Mouse (Mus musculus): ENCODE results near the gene Tax1bp3. TPM values are rescaled to one million over a fixed set of nuclear protein-coding genes. Genes with fewer than 3 reads are reported as not detected.

The Tax1bp3 gene
- total and polyA plus RNA-seq, 2 experiments from 2014 or later = 52.2 to 122 TPM

DNA sequence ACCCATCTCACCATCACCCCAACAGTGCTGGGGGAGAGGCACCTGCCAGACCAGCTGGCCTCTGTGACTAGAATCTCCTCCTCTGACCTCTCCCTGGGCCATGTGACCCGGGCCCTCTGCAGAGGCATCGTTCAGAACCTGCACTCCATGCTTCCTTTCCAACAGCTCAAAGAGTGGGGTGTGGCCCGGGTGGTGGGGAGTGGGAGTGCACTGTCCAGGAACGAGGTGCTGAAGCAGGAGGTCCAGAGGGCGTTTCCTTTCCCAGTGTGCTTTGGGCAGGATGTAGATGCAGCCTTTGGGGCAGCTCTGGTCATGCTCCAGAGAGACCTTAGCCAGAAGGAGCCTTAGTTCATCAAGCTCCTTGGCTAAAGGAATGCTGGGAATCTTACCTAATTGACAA is 46.0 kb downstream of the Tax1bp3 start:
- Histone ChIP-seq H3K9me3 (ENCODE audit: low read length) (no peaks in the 10 kb centered on the region), H3K4me3 (ENCODE audit: low read depth, low read length) (no peak overlapping the region), H3K36me3 (ENCODE audit: insufficient read depth) (no peaks in the 10 kb centered on the region), H3K9ac (no peak overlapping the region), H3K4me2 (ENCODE audit: low read depth) (no peak overlapping the region), H3K27me3 (ENCODE audit: insufficient read depth, low read length) (no peaks in the 10 kb centered on the region), H3K4me1 (ENCODE audit: insufficient read depth) (no peaks in the 10 kb centered on the region), H3K27ac (ENCODE audit: low read depth, low read length) (no peak overlapping the region)
- ATAC-seq (no peak), DNase-seq (no peak)
- 42% methylated on average over 5 of the region's 5 CpGs for WGBS
- TF ChIP-seq CTCF (IDR thresholded peaks at IDR 0.05; ENCODE audit: low read depth) = no peak

DNA sequence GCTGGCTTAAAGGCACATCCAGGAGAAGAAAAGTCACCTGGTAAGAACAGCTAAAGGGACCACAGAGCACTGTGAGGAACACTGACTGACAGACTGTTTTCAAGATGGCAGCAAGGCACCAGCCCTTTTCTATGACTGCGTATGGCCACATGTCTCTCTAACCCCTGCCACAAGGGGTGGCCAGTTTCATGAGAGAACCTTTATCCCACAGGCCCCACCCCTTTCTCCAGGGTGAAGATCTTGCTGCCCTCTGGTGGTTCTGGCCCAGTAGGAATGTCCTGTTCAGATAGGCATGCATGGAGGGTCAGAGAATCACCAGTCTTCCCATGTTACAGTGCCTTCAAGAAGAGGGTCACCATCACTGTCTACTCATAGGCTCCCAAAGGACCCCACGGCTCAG is 47.1 kb downstream of the Tax1bp3 start:
- H3K4me2 ChIP-seq (ENCODE audit: low read depth) = no peak overlapping the region
- H3K4me1 ChIP-seq (ENCODE audit: insufficient read depth) = no peaks in the 10 kb centered on the region
- no peaks in the 10 kb centered on the region for H3K36me3 ChIP-seq (ENCODE audit: insufficient read depth)
- H3K4me3 ChIP-seq (ENCODE audit: low read depth, low read length) = no peak overlapping the region
- no peak overlapping the region for H3K27ac ChIP-seq (ENCODE audit: low read depth, low read length)
- H3K9ac ChIP-seq = no peak overlapping the region
- no peaks in the 10 kb centered on the region for H3K9me3 ChIP-seq (ENCODE audit: low read length)
- WGBS = 67% methylated on average over 2 of the region's 2 CpGs
- no peak for DNase-seq
- ATAC-seq = no peak
- no peaks in the 10 kb centered on the region for H3K27me3 ChIP-seq (ENCODE audit: insufficient read depth, low read length)
- TF ChIP-seq CTCF (IDR thresholded peaks at IDR 0.05; ENCODE audit: low read depth) = 0 out of 2 replicates have a peak, but pooled peaks have one; percentile 16

DNA sequence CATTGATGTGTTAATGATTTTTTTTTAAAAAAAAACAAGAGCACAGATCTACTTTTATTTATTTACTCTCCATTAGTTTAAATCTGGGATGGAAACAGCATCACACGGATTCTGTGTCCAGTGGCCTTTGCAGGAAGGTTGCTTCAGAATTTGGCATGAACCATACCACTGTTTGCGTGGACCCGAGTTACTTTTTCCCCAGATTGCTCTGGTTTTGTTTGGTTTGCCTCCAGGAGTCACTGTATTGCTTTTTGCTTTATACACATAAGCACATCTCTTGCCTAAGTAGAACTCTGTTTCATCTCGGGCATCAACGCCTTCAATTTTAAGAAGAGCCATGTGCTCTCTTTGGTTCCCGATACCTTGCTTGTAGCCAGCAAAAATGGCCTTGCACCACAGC is 49.0 kb downstream of the Tax1bp3 start:
- DNase-seq = no peak
- no peak overlapping the region for H3K4me3 ChIP-seq (ENCODE audit: low read depth, low read length)
- no peak overlapping the region for H3K27ac ChIP-seq (ENCODE audit: low read depth, low read length)
- no peak for ATAC-seq
- H3K9ac ChIP-seq = no peak overlapping the region
- no peaks in the 10 kb centered on the region for H3K4me1 ChIP-seq (ENCODE audit: insufficient read depth)
- H3K27me3 ChIP-seq (ENCODE audit: insufficient read depth, low read length) = no peaks in the 10 kb centered on the region
- TF ChIP-seq CTCF (IDR thresholded peaks at IDR 0.05; ENCODE audit: low read depth) = no peak
- no peaks in the 10 kb centered on the region for H3K36me3 ChIP-seq (ENCODE audit: insufficient read depth)
- 90% methylated on average over 6 of the region's 6 CpGs for WGBS
- no peak overlapping the region for H3K4me2 ChIP-seq (ENCODE audit: low read depth)
- no peaks in the 10 kb centered on the region for H3K9me3 ChIP-seq (ENCODE audit: low read length)

DNA sequence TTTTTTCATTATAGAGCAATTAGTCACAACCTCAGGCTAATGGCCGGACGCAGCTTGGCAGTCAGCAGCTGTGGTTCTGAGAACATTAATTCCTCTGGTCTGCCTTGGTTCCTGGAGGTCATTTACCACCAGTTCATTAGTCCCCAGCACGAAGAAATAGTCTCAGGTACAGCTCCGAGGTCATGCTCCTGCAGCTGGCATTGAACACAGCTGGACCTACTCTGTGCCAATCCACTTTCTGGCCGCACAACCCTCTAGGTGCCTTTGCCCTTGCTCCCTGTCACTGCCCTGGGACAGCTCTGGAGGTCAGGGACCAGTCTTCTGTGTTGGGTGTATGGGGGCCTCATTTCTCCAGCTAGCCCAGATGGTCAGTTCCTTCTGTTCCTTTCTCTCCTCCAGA is 52.0 kb downstream of the Tax1bp3 start:
- H3K4me3 ChIP-seq (ENCODE audit: low read depth, low read length) = no peak overlapping the region
- no peaks in the 10 kb centered on the region for H3K36me3 ChIP-seq (ENCODE audit: insufficient read depth)
- TF ChIP-seq CTCF (IDR thresholded peaks at IDR 0.05; ENCODE audit: low read depth) = no peak
- DNase-seq = no peak
- 82% methylated on average over 5 of the region's 5 CpGs for WGBS
- no peak overlapping the region for H3K27ac ChIP-seq (ENCODE audit: low read depth, low read length)
- no peaks in the 10 kb centered on the region for H3K9me3 ChIP-seq (ENCODE audit: low read length)
- no peak overlapping the region for H3K4me2 ChIP-seq (ENCODE audit: low read depth)
- H3K9ac ChIP-seq = no peak overlapping the region
- no peaks in the 10 kb centered on the region for H3K27me3 ChIP-seq (ENCODE audit: insufficient read depth, low read length)
- ATAC-seq = no peak
- H3K4me1 ChIP-seq (ENCODE audit: insufficient read depth) = no peaks in the 10 kb centered on the region

DNA sequence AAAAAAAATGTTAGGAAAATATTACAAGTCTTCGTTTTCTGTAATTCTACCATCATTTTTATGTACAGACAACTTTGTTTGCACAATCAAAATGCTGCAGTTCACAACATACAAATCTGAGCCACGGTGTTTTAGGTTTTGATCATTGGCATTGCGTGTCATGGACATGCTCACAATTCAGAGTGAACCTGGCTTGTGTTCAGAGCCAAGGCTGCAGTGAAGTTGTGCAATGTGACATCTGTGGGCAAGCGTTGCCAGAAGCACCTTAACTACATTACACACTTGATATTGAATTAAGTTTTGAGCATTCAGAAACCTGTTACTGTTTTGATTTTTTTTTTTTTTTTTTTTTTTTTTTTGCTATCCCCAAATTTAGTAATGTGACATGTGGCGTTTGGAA is 53.2 kb downstream of the Tax1bp3 start:
- H3K4me1 ChIP-seq (ENCODE audit: insufficient read depth) = no peaks in the 10 kb centered on the region
- H3K36me3 ChIP-seq (ENCODE audit: insufficient read depth) = no peaks in the 10 kb centered on the region
- no peak overlapping the region for H3K27ac ChIP-seq (ENCODE audit: low read depth, low read length)
- no peaks in the 10 kb centered on the region for H3K27me3 ChIP-seq (ENCODE audit: insufficient read depth, low read length)
- no peak overlapping the region for H3K4me2 ChIP-seq (ENCODE audit: low read depth)
- no peak for DNase-seq
- no peaks in the 10 kb centered on the region for H3K9me3 ChIP-seq (ENCODE audit: low read length)
- ATAC-seq = no peak
- H3K9ac ChIP-seq = no peak overlapping the region
- TF ChIP-seq CTCF (IDR thresholded peaks at IDR 0.05; ENCODE audit: low read depth) = no peak
- 88% methylated on average over 5 of the region's 5 CpGs for WGBS
- no peak overlapping the region for H3K4me3 ChIP-seq (ENCODE audit: low read depth, low read length)

DNA sequence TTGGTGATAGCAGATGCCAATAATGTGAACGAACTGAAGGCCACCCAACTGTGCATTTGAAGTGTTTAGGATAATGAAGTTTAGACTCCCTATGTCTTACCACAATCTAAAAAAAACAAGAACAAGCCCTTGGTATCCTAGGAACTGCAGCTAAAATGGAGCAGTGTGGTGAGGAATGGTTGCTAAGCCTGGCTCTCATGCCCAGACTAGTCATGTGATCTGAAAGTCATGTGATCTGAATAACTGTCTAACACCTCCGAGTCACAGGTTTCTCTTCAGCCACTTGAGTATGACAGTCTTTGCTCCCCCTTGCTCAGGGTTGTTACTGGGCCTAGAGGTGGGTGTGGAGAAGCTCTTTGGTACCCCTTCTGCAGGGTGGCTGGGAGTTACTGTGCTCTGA is 55.6 kb downstream of the Tax1bp3 start:
- Histone ChIP-seq H3K9me3 (ENCODE audit: low read length) (no peaks in the 10 kb centered on the region), H3K36me3 (ENCODE audit: insufficient read depth) (no peaks in the 10 kb centered on the region), H3K27ac (ENCODE audit: low read depth, low read length) (no peak overlapping the region), H3K4me3 (ENCODE audit: low read depth, low read length) (no peak overlapping the region), H3K9ac (no peak overlapping the region), H3K27me3 (ENCODE audit: insufficient read depth, low read length) (no peaks in the 10 kb centered on the region), H3K4me1 (ENCODE audit: insufficient read depth) (no peaks in the 10 kb centered on the region), H3K4me2 (ENCODE audit: low read depth) (no peak overlapping the region)
- 72% methylated on average over 2 of the region's 2 CpGs for WGBS
- peak; percentile 8 for DNase-seq
- ATAC-seq = peak; percentile 69
- TF ChIP-seq CTCF (IDR thresholded peaks at IDR 0.05; ENCODE audit: low read depth) = no peak

Other genes starting within 250 kb of the Tax1bp3 start
- gene Atp2a3, start 215.9 kb upstream of the Tax1bp3 start, total RNA-seq (2014; rRNA removed) = 1.5 and 1.6 TPM in 2 replicates
- 1.7 and 2.4 TPM in 2 replicates for gene Atp2a3, start 215.9 kb upstream of the Tax1bp3 start, polyA plus RNA-seq (2015; fragmentation: Nextera tagmentation; extraction: Ambion mirVana)
- gene P2rx1, start 178.0 kb upstream of the Tax1bp3 start, total RNA-seq (2014; rRNA removed) = 0.08 and 2.0 TPM in 2 replicates
- gene P2rx1, start 178.0 kb upstream of the Tax1bp3 start, polyA plus RNA-seq (2015; fragmentation: Nextera tagmentation; extraction: Ambion mirVana) = 0.19 and 0.25 TPM in 2 replicates
- gene Camkk1, start 158.1 kb upstream of the Tax1bp3 start, total RNA-seq (2014; rRNA removed) = 24.2 and 26.3 TPM in 2 replicates
- 22.9 and 25.1 TPM in 2 replicates for gene Camkk1, start 158.1 kb upstream of the Tax1bp3 start, polyA plus RNA-seq (2015; fragmentation: Nextera tagmentation; extraction: Ambion mirVana)
- gene Ncbp3, start 129.3 kb upstream of the Tax1bp3 start, total RNA-seq (2014; rRNA removed) = 8.5 and 11.0 TPM in 2 replicates
- gene Ncbp3, start 129.3 kb upstream of the Tax1bp3 start, polyA plus RNA-seq (2015; fragmentation: Nextera tagmentation; extraction: Ambion mirVana) = 3.6 and 6.1 TPM in 2 replicates
- 0.08 and 0.24 TPM in 2 replicates for gene Itgae, start 86.5 kb upstream of the Tax1bp3 start, total RNA-seq (2014; rRNA removed)
- 0.20 and 0.21 TPM in 2 replicates for gene Itgae, start 86.5 kb upstream of the Tax1bp3 start, polyA plus RNA-seq (2015; fragmentation: Nextera tagmentation; extraction: Ambion mirVana)
- 0.85 and 2.0 TPM in 2 replicates for gene Haspin, start 38.8 kb upstream of the Tax1bp3 start, total RNA-seq (2014; rRNA removed)
- 2.3 and 2.4 TPM in 2 replicates for gene Haspin, start 38.8 kb upstream of the Tax1bp3 start, polyA plus RNA-seq (2015; fragmentation: Nextera tagmentation; extraction: Ambion mirVana)
- gene P2rx5, start 16.7 kb upstream of the Tax1bp3 start, total RNA-seq (2014; rRNA removed) = 0.46 and 0.57 TPM in 2 replicates
- 0.69 TPM in 2 replicates for gene P2rx5, start 16.7 kb upstream of the Tax1bp3 start, polyA plus RNA-seq (2015; fragmentation: Nextera tagmentation; extraction: Ambion mirVana)
- gene Emc6, start within 50 bp of the Tax1bp3 start, total RNA-seq (2014; rRNA removed) = 127 and 153 TPM in 2 replicates
- 182 and 219 TPM in 2 replicates for gene Emc6, start within 50 bp of the Tax1bp3 start, polyA plus RNA-seq (2015; fragmentation: Nextera tagmentation; extraction: Ambion mirVana)
- 15.3 and 17.0 TPM in 2 replicates for gene Ctns, start 22.0 kb downstream of the Tax1bp3 start, total RNA-seq (2014; rRNA removed)
- 9.6 and 12.7 TPM in 2 replicates for gene Ctns, start 22.0 kb downstream of the Tax1bp3 start, polyA plus RNA-seq (2015; fragmentation: Nextera tagmentation; extraction: Ambion mirVana)
- 0.85 and 1.8 TPM in 2 replicates for gene Shpk, start 22.4 kb downstream of the Tax1bp3 start, total RNA-seq (2014; rRNA removed)
- 1.5 and 2.2 TPM in 2 replicates for gene Shpk, start 22.4 kb downstream of the Tax1bp3 start, polyA plus RNA-seq (2015; fragmentation: Nextera tagmentation; extraction: Ambion mirVana)
- gene Trpv1, start 57.2 kb downstream of the Tax1bp3 start, total RNA-seq (2014; rRNA removed) = 0.38 TPM in 2 replicates
- gene Trpv1, start 57.2 kb downstream of the Tax1bp3 start, polyA plus RNA-seq (2015; fragmentation: Nextera tagmentation; extraction: Ambion mirVana) = 0.22 and 0.38 TPM in 2 replicates
- 0.29 and 0.31 TPM in 2 replicates for gene Trpv3, start 90.3 kb downstream of the Tax1bp3 start, total RNA-seq (2014; rRNA removed)
- 0.05 and 0.13 TPM in 2 replicates for gene Trpv3, start 90.3 kb downstream of the Tax1bp3 start, polyA plus RNA-seq (2015; fragmentation: Nextera tagmentation; extraction: Ambion mirVana)
- 3.5 and 4.3 TPM in 2 replicates for gene Aspa, start 152.5 kb downstream of the Tax1bp3 start, total RNA-seq (2014; rRNA removed)
- gene Aspa, start 152.5 kb downstream of the Tax1bp3 start, polyA plus RNA-seq (2015; fragmentation: Nextera tagmentation; extraction: Ambion mirVana) = 4.0 and 4.1 TPM in 2 replicates
- gene Gm49340, start 152.7 kb downstream of the Tax1bp3 start, total RNA-seq (2014; rRNA removed) = not detected in 2 replicates
- gene Gm49340, start 152.7 kb downstream of the Tax1bp3 start, polyA plus RNA-seq (2015; fragmentation: Nextera tagmentation; extraction: Ambion mirVana) = not detected in 2 replicates
- gene Spata22, start 152.7 kb downstream of the Tax1bp3 start, total RNA-seq (2014; rRNA removed) = 0.15 TPM in 1 of 2 replicates, not detected in the other
- 0.12 TPM in 1 of 2 replicates, not detected in the other for gene Spata22, start 152.7 kb downstream of the Tax1bp3 start, polyA plus RNA-seq (2015; fragmentation: Nextera tagmentation; extraction: Ambion mirVana)
- gene Olfr20, start 173.7 kb downstream of the Tax1bp3 start, total RNA-seq (2014; rRNA removed) = not detected in 2 replicates
- not detected in 2 replicates for gene Olfr20, start 173.7 kb downstream of the Tax1bp3 start, polyA plus RNA-seq (2015; fragmentation: Nextera tagmentation; extraction: Ambion mirVana)
- not detected in 2 replicates for gene Olfr376, start 194.2 kb downstream of the Tax1bp3 start, total RNA-seq (2014; rRNA removed)
- gene Olfr376, start 194.2 kb downstream of the Tax1bp3 start, polyA plus RNA-seq (2015; fragmentation: Nextera tagmentation; extraction: Ambion mirVana) = not detected in 2 replicates
- gene Olfr1, start 222.5 kb downstream of the Tax1bp3 start, total RNA-seq (2014; rRNA removed) = not detected in 2 replicates
- gene Olfr1, start 222.5 kb downstream of the Tax1bp3 start, polyA plus RNA-seq (2015; fragmentation: Nextera tagmentation; extraction: Ambion mirVana) = not detected in 2 replicates